Mouse (Mus musculus) stomach, embryonic 14.5 days (tissue): ENCODE data around the gene Ece1. TPM values are rescaled to one million over a fixed set of nuclear protein-coding genes. Genes with fewer than 3 reads are reported as not detected.

Experiments used
- ATAC-seq: fragments of 200-750 bp; cut with Nextera tagmentation; 2 replicates; pipeline ENCODE4 v1.8.0; 2017; ENCODE audit warnings: low read depth, moderate TSS enrichment; ENCODE audit not compliant: insufficient number of reproducible peaks, insufficient read depth, low FRiP score
- H3K27ac ChIP-seq: fragments of 300-500 bp; sonication (generic); 2 replicates; pipeline ENCODE4 v1.5.1; 2014; ENCODE audit warnings: mild to moderate bottlenecking, low read length, moderate library complexity, mixed read lengths
- H3K27me3 ChIP-seq: fragments of 300-500 bp; sonication (generic); 2 replicates; pipeline ENCODE4 v1.6.1; 2014; ENCODE audit warnings: low read length, control low read depth, mixed read lengths; ENCODE audit not compliant: control insufficient read depth, insufficient read depth
- H3K36me3 ChIP-seq: fragments of 300-500 bp; sonication (generic); 2 replicates; pipeline ENCODE4 v1.6.1; 2014; ENCODE audit warnings: mild to moderate bottlenecking, control low read depth, low read length, moderate library complexity, mixed read lengths; ENCODE audit not compliant: control insufficient read depth, insufficient read depth
- H3K4me1 ChIP-seq: fragments of 300-500 bp; sonication (generic); 2 replicates; pipeline ENCODE4 v1.6.1; 2014; ENCODE audit warnings: low read length, control low read depth, mixed read lengths; ENCODE audit not compliant: control insufficient read depth, insufficient read depth
- H3K4me2 ChIP-seq: fragments of 300-500 bp; sonication (generic); replicated peaks from 2 replicates; pipeline ENCODE4 v1.6.1; 2014; ENCODE audit warnings: low read depth, low read length, control low read depth
- H3K4me3 ChIP-seq: fragments of 300-500 bp; sonication (generic); 2 replicates; pipeline ENCODE4 v1.5.1; 2014; ENCODE audit warnings: low read depth, low read length, control low read depth
- H3K9ac ChIP-seq: fragments of 300-500 bp; sonication (generic); replicated peaks from 2 replicates; pipeline ENCODE4 v1.6.1; 2014; ENCODE audit warnings: low read depth, mild to moderate bottlenecking, control low read depth, low read length, moderate library complexity, mixed read lengths
- H3K9me3 ChIP-seq: fragments of 300-500 bp; sonication (generic); 2 replicates; pipeline ENCODE4 v1.6.1; 2016; ENCODE audit warnings: low read depth, low read length, control low read depth; ENCODE audit not compliant: control insufficient read depth
- WGBS: fragments of 180-500 bp; shearing (Covaris S2); extraction: QIAGEN DNeasy Blood & Tissue Kit; methylation state at CpG from one replicate; pipeline ENCODE4 v1.1.7; 2014; 5-methylcytosine and 5-hydroxymethylcytosine counted together
- polyA plus RNA-seq: library from polyadenylated mRNA; unstranded; fragments of >200 nt; fragmentation: Nextera tagmentation; extraction: Ambion mirVana; gene quantifications from 2 replicates; pipeline ENCODE4 v1.2.1, GENCODE M21; 2014

Ece1 gene
- 80.6 and 83.2 TPM in 2 replicates for polyA plus RNA-seq

DNA sequence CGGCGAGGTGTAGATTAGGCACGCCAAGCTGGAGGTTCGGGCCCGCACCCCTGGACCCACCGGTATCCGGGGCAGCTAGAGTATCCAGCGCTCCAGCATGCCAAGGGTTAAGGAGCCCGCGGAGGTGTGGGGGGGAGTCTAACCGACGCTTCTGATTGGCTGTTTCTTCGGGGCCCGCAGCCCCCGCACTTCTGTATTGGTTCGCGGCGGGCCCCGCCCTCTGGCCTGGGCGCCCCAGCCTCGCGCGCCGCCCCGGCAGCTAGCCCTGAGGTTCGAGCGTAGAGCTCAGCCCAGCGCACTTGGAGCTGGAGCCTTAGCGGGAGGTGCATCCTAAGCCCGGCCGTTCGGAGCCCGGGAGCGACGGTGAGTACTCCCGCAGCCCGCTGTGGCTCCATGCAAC lies at the start of gene Ece1:
Gene Ece1 (plus strand): TSS at position 219 of the 400 bp plus-strand sequence.
- Histone ChIP-seq H3K4me1 (peaks cover 39% of the 10 kb centered on the region), H3K27me3 (no peaks in the 10 kb centered on the region), H3K4me2 (peak within 1 kb of the TSS; percentile 90), H3K27ac (peak within 1 kb of the TSS; percentile 11), H3K9me3 (no peaks in the 10 kb centered on the region), H3K4me3 (peak within 1 kb of the TSS; percentile 59), H3K9ac (peak within 1 kb of the TSS; percentile 47), H3K36me3 (no peaks in the 10 kb centered on the region)
- WGBS, result under 1% methylated on average over 37 of the region's 37 CpGs
- peak; percentile 87 for ATAC-seq

DNA sequence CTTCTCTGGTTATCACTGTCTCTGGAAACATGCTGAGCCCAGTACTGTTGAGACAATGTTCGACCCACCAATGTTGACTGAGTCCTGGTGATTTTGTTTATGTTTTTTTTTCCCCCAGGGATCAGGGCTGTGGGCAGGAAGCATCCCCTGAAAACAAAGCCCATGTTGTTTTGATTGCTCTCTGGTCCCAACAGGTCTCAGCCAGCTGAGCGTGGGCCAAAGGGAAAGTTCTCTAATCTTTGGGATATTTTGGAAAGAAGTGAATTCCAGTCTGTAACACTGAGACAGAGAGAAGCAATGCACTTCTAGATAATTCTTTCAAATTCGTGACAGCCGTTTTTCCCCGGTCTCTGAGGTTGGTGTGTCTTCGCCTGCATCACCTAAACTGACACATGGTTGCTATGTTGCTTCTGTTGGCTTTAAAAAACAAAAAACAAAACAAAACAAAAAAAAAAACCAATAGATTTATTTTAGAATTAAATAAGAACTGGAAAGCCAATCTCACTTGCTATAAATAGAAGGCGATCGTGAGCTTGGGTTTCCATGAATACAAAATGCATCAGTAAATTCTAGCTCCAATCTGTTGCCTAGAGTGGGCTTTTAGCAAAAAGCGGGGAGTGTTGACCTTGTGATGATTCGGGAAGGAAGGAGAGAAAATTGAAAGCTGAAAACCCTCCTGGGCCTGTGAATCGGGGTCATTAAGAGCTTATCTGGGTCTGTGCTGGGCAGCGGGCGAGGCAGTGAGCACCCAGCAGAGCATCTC lies 48.9 kb upstream of the Ece1 start:
- Histone ChIP-seq H3K4me2 (no peak overlapping the region), H3K4me1 (no peaks in the 10 kb centered on the region), H3K36me3 (no peaks in the 10 kb centered on the region), H3K27me3 (no peaks in the 10 kb centered on the region), H3K9ac (no peak overlapping the region), H3K27ac (no peak overlapping the region), H3K4me3 (no peak overlapping the region), H3K9me3 (no peaks in the 10 kb centered on the region)
- no peak for ATAC-seq
- WGBS, result 64% methylated on average over 13 of the region's 13 CpGs

DNA sequence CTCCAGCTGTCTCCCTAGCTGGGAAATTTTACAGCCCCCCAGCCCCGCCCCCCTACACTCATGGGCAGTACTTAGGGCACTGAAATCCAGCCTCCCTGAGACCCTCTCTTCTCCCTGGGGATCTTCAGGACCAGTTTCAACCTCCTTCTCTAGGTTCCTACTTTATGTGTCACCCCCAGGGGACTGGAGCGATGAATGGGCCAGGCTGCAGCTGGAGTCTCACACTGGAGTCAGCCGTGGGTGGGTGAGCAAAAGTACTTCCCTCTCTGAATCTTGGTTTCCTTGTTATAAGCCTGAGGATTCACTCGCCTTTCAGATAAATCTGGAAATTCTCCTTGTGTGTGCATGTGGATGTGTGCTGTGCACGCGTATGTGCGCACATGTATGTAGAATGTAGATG lies 47.9 kb upstream of the Ece1 start:
- Histone ChIP-seq H3K9ac (no peak overlapping the region), H3K27me3 (no peaks in the 10 kb centered on the region), H3K4me3 (no peak overlapping the region), H3K4me2 (no peak overlapping the region), H3K27ac (no peak overlapping the region), H3K36me3 (no peaks in the 10 kb centered on the region), H3K4me1 (no peaks in the 10 kb centered on the region), H3K9me3 (no peaks in the 10 kb centered on the region)
- no peak for ATAC-seq
- 83% methylated on average over 7 of the region's 7 CpGs for WGBS

DNA sequence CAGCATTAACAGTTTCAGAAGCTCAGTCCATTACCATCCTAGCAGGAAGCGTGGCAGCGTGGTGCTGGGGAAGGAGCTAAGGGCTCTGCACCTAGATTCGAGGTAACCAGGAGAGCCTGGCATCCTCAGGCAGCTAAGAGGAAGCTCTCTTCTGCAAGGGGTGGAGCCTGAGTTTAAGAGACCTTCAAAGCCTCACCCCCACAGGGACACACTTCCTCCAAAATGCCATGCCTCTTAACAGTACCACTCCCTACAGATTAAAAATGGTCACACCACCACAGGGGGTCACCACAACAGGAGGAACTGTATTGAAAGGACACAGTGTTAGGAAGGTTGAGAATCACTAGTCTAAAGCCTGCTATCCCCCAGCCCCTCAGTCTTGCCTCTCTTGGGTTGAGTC lies 46.6 kb upstream of the Ece1 start:
- Histone ChIP-seq H3K4me1 (no peaks in the 10 kb centered on the region), H3K4me3 (no peak overlapping the region), H3K27ac (no peak overlapping the region), H3K36me3 (no peaks in the 10 kb centered on the region), H3K9me3 (no peaks in the 10 kb centered on the region), H3K9ac (no peak overlapping the region), H3K4me2 (no peak overlapping the region), H3K27me3 (no peaks in the 10 kb centered on the region)
- no peak for ATAC-seq
- 80% methylated on average over 3 of the region's 3 CpGs for WGBS

DNA sequence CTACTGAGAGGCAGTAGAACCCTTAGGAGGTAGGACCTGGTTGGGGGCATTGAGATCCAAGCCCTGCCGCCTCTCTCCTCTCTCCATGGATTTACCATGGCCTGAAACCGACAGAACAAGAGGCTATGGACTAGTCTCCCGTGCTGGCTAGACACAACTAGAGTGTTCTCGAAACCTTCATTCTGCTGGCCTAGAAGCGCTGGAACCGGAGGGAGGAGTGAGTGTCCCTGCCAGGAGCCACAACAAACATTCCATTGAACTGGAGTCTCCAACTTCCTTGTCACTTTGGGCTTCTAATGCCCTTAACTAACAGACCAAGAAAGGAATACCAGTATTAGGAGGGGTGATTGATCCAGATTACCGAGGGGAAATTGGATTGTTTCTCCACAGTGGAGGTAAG lies 45.8 kb upstream of the Ece1 start:
- H3K4me3 ChIP-seq, result no peak overlapping the region
- no peaks in the 10 kb centered on the region for H3K4me1 ChIP-seq
- no peak for ATAC-seq
- no peak overlapping the region for H3K27ac ChIP-seq
- no peaks in the 10 kb centered on the region for H3K36me3 ChIP-seq
- H3K4me2 ChIP-seq, result no peak overlapping the region
- H3K27me3 ChIP-seq, result no peaks in the 10 kb centered on the region
- no peak overlapping the region for H3K9ac ChIP-seq
- 63% methylated on average over 7 of the region's 7 CpGs for WGBS
- no peaks in the 10 kb centered on the region for H3K9me3 ChIP-seq

DNA sequence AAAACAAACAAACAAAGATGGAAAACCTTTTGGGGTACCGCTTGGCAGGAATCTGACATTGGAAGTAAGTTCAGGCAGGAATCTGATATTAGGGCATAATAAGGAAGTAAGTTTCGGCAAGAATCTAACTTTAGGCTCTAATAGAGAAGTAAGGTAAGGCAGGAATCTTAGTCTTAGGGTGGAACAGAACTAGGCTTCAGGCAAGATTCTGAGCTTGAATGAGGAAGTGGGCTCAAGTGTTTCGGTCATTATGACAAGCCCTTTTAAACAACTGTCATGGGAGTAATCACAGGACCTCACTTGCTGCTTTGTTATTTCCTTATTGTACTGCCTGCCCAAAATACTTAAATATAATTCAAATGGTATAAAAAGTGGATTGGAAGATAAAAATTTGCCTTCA lies 43.7 kb upstream of the Ece1 start:
- Histone ChIP-seq H3K27ac (no peak overlapping the region), H3K27me3 (no peaks in the 10 kb centered on the region), H3K36me3 (no peaks in the 10 kb centered on the region), H3K4me3 (no peak overlapping the region), H3K9ac (no peak overlapping the region), H3K4me2 (no peak overlapping the region), H3K4me1 (no peaks in the 10 kb centered on the region), H3K9me3 (no peaks in the 10 kb centered on the region)
- WGBS, result 86% methylated on average over 3 of the region's 3 CpGs
- no peak for ATAC-seq

DNA sequence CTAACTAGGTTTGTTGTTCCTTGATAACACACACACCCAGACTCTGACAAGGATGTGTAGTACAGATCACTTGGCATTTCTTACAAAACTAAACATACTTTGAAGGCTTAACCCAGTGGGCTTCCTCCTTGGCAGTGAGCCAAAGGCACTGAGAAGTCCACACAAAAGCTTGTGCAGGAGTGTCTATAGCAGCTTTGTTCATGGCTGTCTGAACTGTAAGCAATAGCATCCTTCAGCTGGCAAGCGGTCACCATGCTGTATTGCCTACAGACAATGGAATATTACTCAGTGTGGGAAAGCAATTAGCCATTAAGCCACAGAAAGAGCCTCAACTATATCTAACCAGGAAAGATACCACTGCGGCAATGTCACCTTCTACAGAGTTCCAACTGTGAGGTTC lies 42.5 kb upstream of the Ece1 start:
- Histone ChIP-seq H3K36me3 (no peaks in the 10 kb centered on the region), H3K4me2 (no peak overlapping the region), H3K9me3 (no peaks in the 10 kb centered on the region), H3K4me3 (no peak overlapping the region), H3K9ac (no peak overlapping the region), H3K4me1 (no peaks in the 10 kb centered on the region), H3K27ac (no peak overlapping the region), H3K27me3 (no peaks in the 10 kb centered on the region)
- no peak for ATAC-seq
- WGBS, result 74% methylated on average over 2 of the region's 2 CpGs

DNA sequence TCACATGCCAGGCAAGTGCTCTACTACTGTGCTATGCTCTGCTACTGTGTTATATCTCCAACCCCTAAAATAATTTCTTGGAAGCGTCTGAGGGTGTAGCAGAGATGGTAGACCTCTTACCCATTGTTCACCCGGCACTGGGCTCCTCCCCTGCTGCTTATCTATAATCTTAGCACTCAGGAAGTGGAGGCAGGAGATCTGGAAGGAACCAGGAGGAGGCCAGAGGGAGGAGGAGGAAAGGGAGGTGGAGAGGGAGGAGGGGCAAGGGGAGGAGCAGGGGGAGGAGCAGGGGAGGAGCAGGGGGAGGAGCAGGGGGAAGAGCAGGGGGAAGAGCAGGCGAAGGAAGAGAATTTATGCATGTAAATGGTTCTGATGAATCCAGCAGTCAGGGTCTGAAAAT lies 41.3 kb upstream of the Ece1 start:
- ATAC-seq, result no peak
- no peaks in the 10 kb centered on the region for H3K36me3 ChIP-seq
- H3K27ac ChIP-seq, result no peak overlapping the region
- no peaks in the 10 kb centered on the region for H3K27me3 ChIP-seq
- no peak overlapping the region for H3K4me2 ChIP-seq
- no peaks in the 10 kb centered on the region for H3K4me1 ChIP-seq
- no peak overlapping the region for H3K4me3 ChIP-seq
- H3K9ac ChIP-seq, result no peak overlapping the region
- 48% methylated on average over 3 of the region's 3 CpGs for WGBS
- no peaks in the 10 kb centered on the region for H3K9me3 ChIP-seq

DNA sequence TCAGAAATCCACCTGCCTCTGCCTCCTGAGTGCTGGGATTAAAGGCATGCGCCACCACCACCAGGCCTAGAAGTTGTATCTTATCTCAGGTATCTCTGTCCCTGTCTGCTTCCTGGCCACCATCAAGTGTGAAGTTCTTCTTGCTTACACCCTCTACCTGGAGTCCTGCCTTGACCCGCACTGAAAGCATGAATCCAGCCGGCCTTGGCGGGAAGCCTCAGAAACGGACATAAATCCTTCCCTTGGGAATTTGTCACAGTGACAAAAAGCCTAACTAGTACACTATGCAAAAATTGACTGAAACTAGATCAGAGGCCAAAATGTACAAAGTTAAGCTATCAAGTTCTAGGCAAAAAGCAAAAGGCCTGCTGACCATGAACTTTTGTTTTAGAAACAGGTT lies 39.5 kb upstream of the Ece1 start:
- no peak overlapping the region for H3K27ac ChIP-seq
- no peak overlapping the region for H3K4me2 ChIP-seq
- no peaks in the 10 kb centered on the region for H3K9me3 ChIP-seq
- no peaks in the 10 kb centered on the region for H3K36me3 ChIP-seq
- no peak overlapping the region for H3K4me3 ChIP-seq
- H3K9ac ChIP-seq, result no peak overlapping the region
- ATAC-seq, result no peak
- H3K27me3 ChIP-seq, result no peaks in the 10 kb centered on the region
- H3K4me1 ChIP-seq, result no peaks in the 10 kb centered on the region
- WGBS, result 86% methylated on average over 5 of the region's 5 CpGs
